Mouse (Mus musculus): ENCODE measurements around the gene Grm3.

DNA sequence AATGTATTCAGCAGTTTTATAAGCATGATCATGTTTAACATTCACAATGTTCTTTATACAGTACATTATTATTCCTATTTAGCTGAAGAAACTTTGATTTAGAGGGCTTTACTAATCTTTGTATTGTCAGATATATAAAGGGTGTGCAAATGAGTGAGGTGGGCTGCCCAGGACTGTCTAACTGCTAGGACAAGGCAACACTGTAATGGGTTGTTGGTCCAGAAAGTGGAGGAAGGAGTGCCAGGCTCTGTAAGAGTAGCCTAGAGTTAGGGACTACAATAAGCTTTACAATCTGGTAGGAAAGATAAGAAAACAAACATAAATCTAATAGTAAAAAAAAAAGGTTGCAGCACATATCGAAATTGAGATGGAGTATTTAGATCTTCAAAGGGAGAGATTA lies 34.8 kb downstream of the Grm3 start:
- TF ChIP-seq CTCF (IDR thresholded peaks at IDR 0.05; ENCODE audit: borderline replicate concordance, insufficient read depth, low read length): no peak
- TF ChIP-seq POLR2A (IDR thresholded peaks at IDR 0.05; ENCODE audit: low read depth, low read length): no peak
